Mouse (Mus musculus): ENCODE measurements around the gene Sema5b. TPM values are rescaled to one million over a fixed set of nuclear protein-coding genes. Genes with fewer than 3 reads are reported as not detected.

Sema5b gene
- polyA plus RNA-seq, 2 experiments: 0.03 to 0.13 TPM

DNA sequence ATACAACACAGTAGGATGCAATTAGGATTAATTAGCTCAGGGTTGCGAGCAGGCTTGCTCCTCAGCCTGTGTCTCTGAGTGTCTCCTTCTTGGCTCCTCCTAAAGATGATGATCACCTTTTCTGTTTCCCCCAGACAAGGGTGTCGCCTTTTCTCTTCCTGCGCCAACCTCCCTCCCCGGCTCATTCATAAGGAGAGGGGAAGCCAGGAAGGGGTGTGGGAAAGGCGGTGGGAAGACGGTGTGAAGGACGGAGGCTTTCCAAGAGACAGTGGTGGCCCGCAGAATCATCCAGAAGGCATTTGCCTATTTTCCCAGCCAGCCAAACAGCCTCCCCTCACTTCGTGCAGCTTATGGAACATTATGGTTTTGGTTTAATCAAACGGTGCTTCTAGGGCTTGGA is 1.9 kb upstream of the Sema5b start:
- no peak for TF ChIP-seq CTCF (IDR thresholded peaks at IDR 0.05; ENCODE audit: low read depth)
- H3K4me1 ChIP-seq (replicated peaks; ENCODE audit: control insufficient read depth in 2 of 2, insufficient read depth in 2 of 2, low read length in 1 of 2): no peaks in the 10 kb centered on the region
- no peak for DNase-seq (ENCODE audit: low read depth in 3 of 3, low spot score in 3 of 3)
- no peak overlapping the region for H3K27ac ChIP-seq
- H3K9ac ChIP-seq (replicated peaks): no peak overlapping the region
- peaks cover 48% of the 10 kb centered on the region for H3K27me3 ChIP-seq (ENCODE audit: control insufficient read depth, insufficient read depth, low read length)
- H3K36me3 ChIP-seq (replicated peaks; ENCODE audit: control insufficient read depth, insufficient read depth, low read depth): no peaks in the 10 kb centered on the region
- no peaks in the 10 kb centered on the region for H3K9me3 ChIP-seq (ENCODE audit: control insufficient read depth, low read length)
- WGBS (ENCODE audit: insufficient replicate concordance): 26% methylated on average over 9 of the region's 10 CpGs
- no peak overlapping the region for H3K4me3 ChIP-seq (ENCODE audit: insufficient read depth in 1 of 2, low read depth in 2 of 2, low read length in 2 of 2)
- no peak for ATAC-seq (ENCODE audit: insufficient read depth)
- H3K4me2 ChIP-seq (ENCODE audit: low read depth): no peak overlapping the region

DNA sequence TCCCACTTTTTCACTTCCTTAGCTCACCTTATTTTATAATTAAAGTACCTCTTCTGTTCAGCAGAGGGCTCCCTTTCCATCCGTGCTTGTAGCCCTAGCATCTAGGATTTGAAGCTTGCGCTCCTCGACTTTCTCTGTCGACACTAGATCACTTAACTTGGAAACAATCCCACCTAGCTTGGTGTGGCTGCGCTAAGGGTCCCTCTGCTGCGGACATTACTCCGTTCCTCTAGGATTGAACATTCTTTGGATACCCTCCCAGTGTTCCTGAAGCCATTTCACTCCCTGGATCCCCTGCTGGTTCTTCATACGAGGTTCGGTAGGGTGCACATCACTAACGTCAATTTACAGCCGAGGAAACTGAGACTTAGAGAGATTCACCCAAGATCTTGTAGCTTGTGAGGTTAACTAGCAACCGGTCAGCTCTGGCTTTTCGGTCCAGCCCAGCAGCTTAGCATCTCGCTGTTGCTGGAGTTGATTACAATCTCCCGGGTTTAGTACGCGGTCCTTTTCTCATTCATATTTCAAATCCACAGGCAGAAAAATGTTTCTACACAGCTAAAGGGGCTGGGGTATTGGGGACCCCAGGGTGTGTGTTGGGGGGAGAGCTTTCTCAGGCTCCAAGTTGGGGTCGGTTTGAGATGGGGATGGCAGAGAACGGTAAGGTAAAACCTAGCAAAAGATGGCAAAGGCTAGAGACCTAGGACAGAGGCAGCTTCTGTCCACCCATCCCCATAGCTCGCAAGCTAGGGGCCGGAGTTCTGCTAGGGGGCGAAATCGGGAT is 420 bp upstream of the Sema5b start:
- H3K4me2 ChIP-seq (ENCODE audit: low read depth): no peak overlapping the region; the same call in 1 of the 2 replicates
- no peaks in the 10 kb centered on the region for H3K36me3 ChIP-seq (replicated peaks; ENCODE audit: control insufficient read depth, insufficient read depth, low read depth)
- TF ChIP-seq CTCF (IDR thresholded peaks at IDR 0.05; ENCODE audit: low read depth) (peak; percentile 20), EP300 (IDR thresholded peaks at IDR 0.05; ENCODE audit: low read depth) (no peak)
- H3K9me3 ChIP-seq (ENCODE audit: control insufficient read depth, low read length): no peaks in the 10 kb centered on the region
- H3K4me3 ChIP-seq (ENCODE audit: insufficient read depth in 1 of 2, low read depth in 2 of 2, low read length in 2 of 2): no peak overlapping the region
- 3% methylated on average over 23 of the region's 23 CpGs for WGBS (ENCODE audit: insufficient replicate concordance)
- ATAC-seq (ENCODE audit: insufficient read depth) (no peak), DNase-seq (ENCODE audit: low read depth in 3 of 3, low spot score in 3 of 3) (no peak)
- no peaks in the 10 kb centered on the region for H3K4me1 ChIP-seq (replicated peaks; ENCODE audit: control insufficient read depth in 2 of 2, insufficient read depth in 2 of 2, low read length in 1 of 2)
- no peak overlapping the region for H3K27ac ChIP-seq
- no peak overlapping the region for H3K9ac ChIP-seq (replicated peaks)
- peaks cover 52% of the 10 kb centered on the region for H3K27me3 ChIP-seq (ENCODE audit: control insufficient read depth, insufficient read depth, low read length)

DNA sequence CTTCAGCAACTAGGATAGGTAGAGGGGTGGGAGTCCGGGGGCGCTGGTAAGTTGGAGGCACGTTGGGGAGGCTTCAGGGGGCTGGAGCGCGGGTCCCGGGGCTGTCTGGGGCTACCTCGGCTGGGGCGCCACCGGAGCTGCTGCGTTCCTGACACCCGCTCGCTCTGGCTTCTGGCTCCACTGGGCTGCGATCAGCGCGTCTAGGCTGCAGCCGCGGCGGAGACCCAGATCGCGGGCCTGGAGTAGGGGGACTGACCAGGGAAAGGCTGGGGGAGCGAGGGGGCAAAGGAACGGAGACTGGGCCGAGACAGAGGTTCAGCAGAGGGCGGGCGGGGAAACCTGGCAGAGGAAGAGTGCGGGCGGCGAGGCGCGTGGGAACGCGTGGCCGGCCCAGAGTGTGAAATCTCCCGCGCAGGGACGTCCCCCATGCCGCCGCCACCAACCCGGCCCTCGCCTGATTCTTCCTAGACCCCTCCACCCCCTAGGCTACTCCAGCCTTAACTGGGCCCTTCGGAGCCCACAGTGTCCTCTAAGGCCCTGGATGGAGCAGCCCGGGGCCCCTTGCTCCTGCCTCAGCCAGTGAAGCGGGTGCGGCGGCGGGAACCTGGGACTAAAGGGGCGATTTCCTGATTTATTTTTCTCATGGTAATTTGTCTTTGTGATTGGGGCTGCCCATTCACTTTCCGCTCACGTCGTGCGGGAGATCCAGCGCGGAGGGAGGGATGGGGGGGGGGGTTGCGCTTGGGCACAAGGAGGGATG is 896 bp downstream of the Sema5b start:
- TF ChIP-seq EP300 (IDR thresholded peaks at IDR 0.05; ENCODE audit: low read depth) (no peak), CTCF (IDR thresholded peaks at IDR 0.05; ENCODE audit: low read depth) (no peak)
- ATAC-seq (ENCODE audit: insufficient read depth): no peak
- H3K4me2 ChIP-seq (ENCODE audit: low read depth): peak overlapping the region; percentile 53
- no peak overlapping the region for H3K9ac ChIP-seq (replicated peaks)
- no peaks in the 10 kb centered on the region for H3K9me3 ChIP-seq (ENCODE audit: control insufficient read depth, low read length)
- 2% methylated on average over 54 of the region's 54 CpGs for WGBS (ENCODE audit: insufficient replicate concordance)
- peaks cover 52% of the 10 kb centered on the region for H3K27me3 ChIP-seq (ENCODE audit: control insufficient read depth, insufficient read depth, low read length)
- H3K4me3 ChIP-seq (ENCODE audit: insufficient read depth in 1 of 2, low read depth in 2 of 2, low read length in 2 of 2): peak overlapping the region; percentile 24 to 34; a peak in 3 of 4 replicates
- no peaks in the 10 kb centered on the region for H3K36me3 ChIP-seq (replicated peaks; ENCODE audit: control insufficient read depth, insufficient read depth, low read depth)
- no peak for DNase-seq (ENCODE audit: low read depth in 3 of 3, low spot score in 3 of 3)
- no peaks in the 10 kb centered on the region for H3K4me1 ChIP-seq (replicated peaks; ENCODE audit: control insufficient read depth in 2 of 2, insufficient read depth in 2 of 2, low read length in 1 of 2)
- H3K27ac ChIP-seq: no peak overlapping the region

DNA sequence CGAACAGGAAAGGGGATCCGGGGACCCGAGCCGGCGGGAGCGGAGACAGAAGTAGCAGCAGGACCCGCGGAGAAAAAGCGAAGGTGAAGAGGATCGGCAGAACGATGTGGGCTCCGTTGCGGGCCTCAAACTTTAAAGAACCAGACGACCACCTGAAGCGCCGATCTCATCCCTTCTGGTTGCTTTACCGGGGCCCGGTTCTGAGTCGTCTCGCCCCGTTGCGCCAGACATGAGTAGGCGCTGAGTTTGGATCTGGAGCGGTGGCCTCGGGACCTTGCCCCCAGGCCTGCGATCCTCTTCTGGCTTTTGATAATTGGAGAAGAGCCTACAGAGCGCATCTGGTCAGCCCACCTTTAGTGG is 1.5 kb downstream of the Sema5b start:
- no peak overlapping the region for H3K27ac ChIP-seq
- H3K4me2 ChIP-seq (ENCODE audit: low read depth): no peak overlapping the region; the same call in 1 of the 2 replicates
- WGBS (ENCODE audit: insufficient replicate concordance): 4% methylated on average over 25 of the region's 27 CpGs
- no peaks in the 10 kb centered on the region for H3K36me3 ChIP-seq (replicated peaks; ENCODE audit: control insufficient read depth, insufficient read depth, low read depth)
- no peak overlapping the region for H3K9ac ChIP-seq (replicated peaks)
- TF ChIP-seq EP300 (IDR thresholded peaks at IDR 0.05; ENCODE audit: low read depth): no peak
- no peak for TF ChIP-seq CTCF (IDR thresholded peaks at IDR 0.05; ENCODE audit: low read depth)
- no peak overlapping the region for H3K4me3 ChIP-seq (ENCODE audit: insufficient read depth in 1 of 2, low read depth in 2 of 2, low read length in 2 of 2)
- peaks cover 52% of the 10 kb centered on the region for H3K27me3 ChIP-seq (ENCODE audit: control insufficient read depth, insufficient read depth, low read length)
- DNase-seq (ENCODE audit: low read depth in 3 of 3, low spot score in 3 of 3): no peak
- ATAC-seq (ENCODE audit: insufficient read depth): no peak
- no peaks in the 10 kb centered on the region for H3K9me3 ChIP-seq (ENCODE audit: control insufficient read depth, low read length)
- no peaks in the 10 kb centered on the region for H3K4me1 ChIP-seq (replicated peaks; ENCODE audit: control insufficient read depth in 2 of 2, insufficient read depth in 2 of 2, low read length in 1 of 2)

DNA sequence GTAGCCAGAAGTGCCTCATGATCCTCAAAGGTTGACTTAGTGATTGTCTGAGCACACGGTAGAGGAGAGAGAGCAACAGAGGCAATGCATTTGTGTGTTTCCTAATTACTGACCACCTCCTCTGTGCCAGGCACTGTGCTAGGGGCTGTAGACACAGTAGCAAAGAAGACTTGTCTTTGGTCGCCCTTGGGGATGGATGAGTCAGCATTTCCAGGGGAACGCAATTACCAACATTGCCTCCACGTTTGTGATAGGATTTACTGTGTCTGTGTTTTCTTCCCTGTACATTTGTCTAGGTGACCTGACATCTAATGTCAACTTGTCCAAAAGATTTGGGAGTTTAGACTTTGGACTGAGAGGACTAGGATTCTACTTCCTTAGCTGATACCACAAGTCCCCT is 4.8 kb downstream of the Sema5b start:
- DNase-seq (ENCODE audit: low read depth in 3 of 3, low spot score in 3 of 3) (no peak), ATAC-seq (ENCODE audit: insufficient read depth) (no peak)
- H3K27ac ChIP-seq: no peak overlapping the region
- H3K4me3 ChIP-seq (ENCODE audit: insufficient read depth in 1 of 2, low read depth in 2 of 2, low read length in 2 of 2): no peak overlapping the region
- no peaks in the 10 kb centered on the region for H3K4me1 ChIP-seq (replicated peaks; ENCODE audit: control insufficient read depth in 2 of 2, insufficient read depth in 2 of 2, low read length in 1 of 2)
- H3K4me2 ChIP-seq (ENCODE audit: low read depth): no peak overlapping the region
- H3K9me3 ChIP-seq (ENCODE audit: control insufficient read depth, low read length): no peaks in the 10 kb centered on the region
- WGBS (ENCODE audit: insufficient replicate concordance): 41% methylated on average over 4 of the region's 4 CpGs
- TF ChIP-seq EP300 (IDR thresholded peaks at IDR 0.05; ENCODE audit: low read depth): no peak
- no peak for TF ChIP-seq CTCF (IDR thresholded peaks at IDR 0.05; ENCODE audit: low read depth)
- no peaks in the 10 kb centered on the region for H3K36me3 ChIP-seq (replicated peaks; ENCODE audit: control insufficient read depth, insufficient read depth, low read depth)
- peaks cover 31% of the 10 kb centered on the region for H3K27me3 ChIP-seq (ENCODE audit: control insufficient read depth, insufficient read depth, low read length)
- H3K9ac ChIP-seq (replicated peaks): no peak overlapping the region

Data from liver, embryonic 14.5 days (tissue).